Mouse (Mus musculus) lung, postnatal 36 days (tissue): ENCODE results near the gene Tnfsf8.

Experiments used
- DNase-seq: peaks from one replicate; pipeline ENCODE4 v3.0.0; 2022; ENCODE audit warnings: mixed read lengths

Gene Tnfsf8

DNA sequence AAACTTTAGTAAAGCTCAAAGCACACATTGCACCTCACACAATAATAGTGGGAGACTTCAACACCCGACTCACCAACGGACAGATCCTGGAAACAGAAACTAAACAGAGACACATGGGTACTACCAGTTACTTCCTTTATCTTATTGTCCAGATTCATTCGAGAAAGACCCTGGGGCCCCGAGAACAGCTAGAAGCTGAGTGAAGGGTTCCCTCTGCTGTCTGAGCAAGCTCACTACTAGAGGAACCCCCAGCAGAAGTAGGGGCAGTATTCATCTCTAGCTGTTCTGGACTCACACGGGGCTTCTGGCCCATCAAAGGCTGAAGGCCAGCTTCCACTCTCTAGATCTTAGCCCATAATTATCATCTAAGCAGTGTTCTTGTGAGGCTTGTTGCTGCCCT lies 20.7 kb downstream of the Tnfsf8 start:
- DNase-seq = peak; percentile 48

DNA sequence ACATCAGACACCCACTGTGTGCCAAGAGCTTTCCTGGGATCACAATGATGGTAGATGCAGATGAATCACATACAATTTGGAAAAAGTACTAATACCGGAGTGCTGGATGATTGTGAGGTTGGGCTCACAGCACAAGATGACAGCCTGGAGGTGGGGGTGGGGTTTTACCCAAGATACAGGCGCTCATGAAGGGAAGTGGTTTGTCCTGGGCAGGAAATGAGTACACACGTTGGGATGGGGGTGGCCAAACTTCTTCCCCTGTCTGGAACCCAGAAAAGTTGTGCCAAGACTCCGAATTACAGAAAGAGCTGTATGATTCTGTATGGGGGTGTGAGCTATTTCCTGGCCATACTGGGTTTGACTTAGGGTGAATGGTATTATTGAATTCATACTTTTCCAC lies 38.0 kb downstream of the Tnfsf8 start:
- no peak for DNase-seq

DNA sequence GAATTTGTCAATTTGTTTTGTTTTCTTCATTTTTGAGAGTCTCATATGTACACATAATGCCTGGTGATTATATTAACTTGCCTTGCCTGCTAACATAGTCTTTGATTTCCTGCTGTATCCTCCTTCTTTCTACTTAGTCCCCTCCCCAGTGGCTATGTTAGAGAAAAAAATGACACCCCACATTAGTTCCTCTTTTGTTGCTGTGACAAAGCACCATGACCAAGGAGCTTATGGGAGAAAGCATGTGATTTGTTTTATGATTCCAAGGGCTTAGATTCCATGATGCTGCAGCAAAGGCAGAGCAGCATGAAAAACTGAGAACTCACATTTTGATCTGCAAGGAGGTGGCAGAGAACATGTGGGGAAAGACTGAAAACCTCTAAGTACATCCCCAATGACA lies 43.6 kb downstream of the Tnfsf8 start:
- DNase-seq = no peak

DNA sequence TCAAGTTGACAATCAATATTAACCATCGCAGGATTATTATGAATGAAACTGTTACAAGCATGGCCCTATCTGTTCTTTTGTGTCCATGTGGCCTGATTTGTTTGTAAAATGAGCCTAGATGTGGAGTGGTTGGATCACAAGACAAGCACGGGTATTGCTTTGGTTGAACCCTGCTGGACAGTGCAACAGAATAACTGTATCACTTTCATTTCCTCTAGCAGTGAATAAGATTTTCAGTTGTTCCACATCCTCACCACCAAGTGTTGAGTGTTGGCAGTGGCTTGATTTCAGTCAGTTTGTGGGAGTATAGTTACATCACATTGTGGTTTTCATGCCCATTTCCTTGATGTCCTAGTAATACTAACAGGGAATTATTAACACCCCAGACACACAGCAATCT lies 45.5 kb downstream of the Tnfsf8 start:
- DNase-seq = peak; percentile 22

DNA sequence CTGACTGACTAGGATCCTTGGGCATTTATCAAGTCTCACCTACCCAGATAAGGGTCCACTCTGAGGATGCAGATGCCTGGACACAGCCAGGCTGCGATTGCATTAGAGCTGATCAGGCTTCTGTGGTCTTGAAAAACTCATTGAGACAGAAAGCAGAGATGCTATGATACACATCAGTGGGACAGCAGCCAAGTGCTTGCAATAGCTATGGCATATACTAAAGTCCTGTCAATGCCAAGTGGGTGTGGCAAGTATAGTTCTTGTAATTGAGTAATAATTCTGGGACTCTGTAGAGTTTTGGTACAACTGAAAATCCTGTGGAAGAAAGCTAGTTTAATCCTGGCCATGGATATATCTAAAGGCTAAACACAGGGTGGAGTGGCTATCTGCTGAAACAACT lies 63.1 kb downstream of the Tnfsf8 start:
- DNase-seq = no peak

DNA sequence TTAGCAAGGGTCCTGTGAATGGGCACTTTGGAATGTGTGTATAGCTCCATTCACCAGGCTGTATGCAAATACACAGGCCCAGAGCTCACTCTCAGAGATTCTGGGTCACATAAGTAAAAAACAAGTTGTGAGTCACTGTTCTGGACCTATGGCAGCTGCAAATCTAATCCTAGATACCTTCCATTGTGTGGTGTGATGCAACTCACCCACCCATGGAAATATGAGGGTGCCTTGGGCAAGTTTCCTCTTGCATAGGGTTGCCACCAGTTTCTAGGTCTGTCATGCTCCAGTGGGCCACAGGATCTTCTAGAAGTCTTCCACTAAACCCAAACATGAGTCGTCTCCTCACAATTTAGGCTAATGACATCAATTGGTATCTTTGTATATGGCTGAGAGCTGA lies 64.6 kb downstream of the Tnfsf8 start:
- DNase-seq = no peak

DNA sequence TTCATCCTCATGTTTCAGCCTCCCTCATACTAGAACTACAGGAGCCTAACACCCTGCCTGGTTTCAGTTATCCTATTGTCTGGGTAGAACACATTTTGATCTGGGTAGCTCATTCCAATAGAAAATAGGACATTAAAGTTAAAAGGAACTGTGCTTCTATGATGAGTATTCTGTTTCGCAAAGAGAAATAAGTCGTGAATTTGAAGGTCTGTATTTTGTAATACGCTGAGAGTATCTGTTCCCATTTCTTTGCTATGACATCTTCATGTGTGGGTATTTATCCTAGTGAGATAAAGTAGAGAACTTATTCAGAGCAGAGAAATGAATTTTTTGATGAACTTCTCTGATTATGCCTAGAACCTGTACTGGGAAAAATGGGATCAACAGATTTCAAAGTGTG lies 68.8 kb downstream of the Tnfsf8 start:
- no peak for DNase-seq

DNA sequence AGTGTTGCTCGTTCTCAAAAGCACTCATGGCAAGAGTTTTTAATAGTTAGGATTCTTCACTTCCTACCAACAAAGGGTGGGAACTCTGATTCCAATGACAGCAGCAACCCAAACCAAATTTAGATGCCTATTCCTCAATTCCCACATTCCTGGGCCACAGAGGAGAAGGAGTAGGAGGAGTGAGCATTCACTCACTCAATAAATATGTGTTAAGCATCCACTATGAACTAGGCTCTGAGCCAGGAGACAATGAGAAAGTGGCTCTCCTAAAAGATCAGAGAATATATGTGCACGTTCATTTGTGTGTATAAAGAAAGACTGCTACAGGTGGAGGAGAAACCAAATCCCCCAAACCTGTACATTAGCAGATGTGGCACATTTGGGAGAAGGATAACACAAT lies 75.7 kb downstream of the Tnfsf8 start:
- DNase-seq = no peak

DNA sequence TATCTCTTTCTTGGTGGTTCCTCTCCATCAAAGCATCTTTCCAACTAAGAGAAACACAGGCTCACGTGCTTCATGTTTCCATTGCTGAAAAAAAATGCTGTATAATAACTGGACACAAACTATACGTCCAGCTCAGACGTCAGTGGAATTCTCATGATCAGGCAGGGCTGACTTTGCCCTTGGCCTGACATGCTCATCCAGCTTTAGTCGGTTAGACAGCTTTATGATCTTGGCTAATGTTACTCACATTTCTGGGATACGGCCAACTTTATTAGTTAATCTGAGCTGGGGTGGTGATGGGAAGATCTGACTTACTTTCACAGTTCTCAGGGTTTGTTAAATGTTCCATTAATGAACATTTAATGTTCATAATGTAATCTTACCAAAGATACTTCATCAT lies 77.3 kb downstream of the Tnfsf8 start:
- no peak for DNase-seq

DNA sequence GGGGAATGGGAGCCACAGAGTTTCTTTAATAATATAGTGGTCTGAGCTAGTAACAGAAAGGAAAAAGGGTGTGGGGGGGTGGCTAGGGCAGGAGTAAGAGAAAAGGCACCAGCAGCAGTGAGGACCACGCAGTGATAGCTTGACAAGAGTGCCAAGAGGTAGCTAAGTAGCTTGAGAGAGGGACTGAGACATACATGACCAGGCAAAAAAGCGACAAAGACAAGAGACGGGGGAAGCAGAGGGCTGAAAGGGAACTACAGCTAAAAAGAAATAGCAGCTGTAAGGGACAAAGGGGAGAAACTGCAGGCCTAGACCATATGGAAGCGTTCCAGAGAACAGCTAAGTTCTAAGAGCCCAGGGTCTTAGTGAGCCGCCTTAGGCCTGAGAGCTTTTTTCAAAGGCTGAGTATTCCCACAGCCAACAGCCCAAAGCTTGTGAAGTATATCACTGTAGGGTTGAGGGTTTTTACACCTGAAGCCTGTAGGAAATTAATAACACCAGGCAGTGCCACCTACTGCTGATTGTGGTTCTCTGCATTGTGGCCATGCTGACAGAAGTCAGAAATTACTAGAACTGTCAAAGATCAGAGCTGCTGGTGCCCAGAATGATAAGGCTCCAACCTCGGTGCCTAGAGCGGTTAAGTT lies 78.1 kb downstream of the Tnfsf8 start:
- no peak for DNase-seq
